Mouse (Mus musculus) stomach, postnatal 0 days (tissue): ENCODE measurements around the gene Rtn1. TPM values are rescaled to one million over a fixed set of nuclear protein-coding genes. Genes with fewer than 3 reads are reported as not detected.

ENCODE experiments used
- ATAC-seq: fragments of 200-750 bp; cut with Nextera tagmentation; 2 replicates; pipeline ENCODE4 v1.8.0; 2017; ENCODE audit not compliant: low FRiP score, low TSS enrichment
- DNase-seq: peaks from one replicate; pipeline ENCODE4 v3.0.0-alpha.2; 2016; ENCODE audit warnings: low spot score
- H3K27ac ChIP-seq: fragments of 300-500 bp; sonication (generic); replicated peaks from 2 replicates; pipeline ENCODE4 v1.5.1; 2014; ENCODE audit warnings: mild to moderate bottlenecking, control low read depth
- H3K27me3 ChIP-seq: fragments of 300-500 bp; sonication (generic); 2 replicates; pipeline ENCODE4 v1.6.1; 2014; ENCODE audit warnings: low read length; ENCODE audit not compliant: control insufficient read depth, insufficient read depth
- H3K36me3 ChIP-seq: fragments of 300-500 bp; sonication (generic); 2 replicates; pipeline ENCODE4 v1.6.1; 2014; ENCODE audit warnings: low read length, mixed read lengths; ENCODE audit not compliant: control insufficient read depth, insufficient read depth
- H3K4me1 ChIP-seq: fragments of 300-500 bp; sonication (generic); replicated peaks from 2 replicates; pipeline ENCODE4 v1.6.1; 2014; ENCODE audit warnings: antibody characterized with exemption; ENCODE audit not compliant: control insufficient read depth, insufficient read depth
- H3K4me2 ChIP-seq: fragments of 300-500 bp; sonication (generic); replicated peaks from 2 replicates; pipeline ENCODE4 v1.6.1; 2014; ENCODE audit warnings: low read depth, mild to moderate bottlenecking, control low read depth, moderate library complexity
- H3K4me3 ChIP-seq: fragments of 300-500 bp; sonication (generic); 2 replicates; pipeline ENCODE4 v1.5.1; 2014; ENCODE audit warnings: low read depth, low read length, control low read depth
- H3K9ac ChIP-seq: fragments of 300-500 bp; sonication (generic); 2 replicates; pipeline ENCODE4 v1.6.1; 2014; ENCODE audit warnings: mild to moderate bottlenecking, low read length, control low read depth, mixed read lengths
- H3K9me3 ChIP-seq: fragments of 300-500 bp; sonication (generic); 2 replicates; pipeline ENCODE4 v1.6.1; 2016; ENCODE audit warnings: low read length; ENCODE audit not compliant: control insufficient read depth
- CTCF ChIP-seq: IDR thresholded peaks from 2 replicates; pipeline ENCODE4 v1.5.1; 2016; ENCODE audit warnings: antibody characterized with exemption, low read depth, mild to moderate bottlenecking, moderate library complexity
- EP300 ChIP-seq: optimal IDR thresholded peaks from 2 replicates; pipeline ENCODE3; 2016; ENCODE audit warnings: antibody characterized with exemption
- WGBS: fragments of 180-500 bp; shearing (Covaris S2); extraction: QIAGEN DNeasy Blood & Tissue Kit; methylation state at CpG from one replicate; pipeline ENCODE4 v1.1.7; 2014; 5-methylcytosine and 5-hydroxymethylcytosine counted together
- polyA plus RNA-seq: library from polyadenylated mRNA; unstranded; fragments of >200 nt; fragmentation: Nextera tagmentation; extraction: Ambion mirVana; gene quantifications from 2 replicates; pipeline ENCODE4 v1.2.1, GENCODE M21; 2015

The Rtn1 gene
- polyA plus RNA-seq, 1 experiment from 2014 or later = 47.1 TPM

GRCm38 (mm10) chr12:72433241-72433865, 24.5 kb upstream of the Rtn1 start:
- H3K9me3 ChIP-seq = no peaks in the 10 kb centered on the region
- ATAC-seq (no peak), DNase-seq (no peak)
- TF ChIP-seq CTCF = no peak
- no peak for TF ChIP-seq EP300
- H3K4me1 ChIP-seq = no peaks in the 10 kb centered on the region
- no peak overlapping the region for H3K9ac ChIP-seq
- H3K36me3 ChIP-seq = no peaks in the 10 kb centered on the region
- WGBS = 60% methylated on average over 9 of the region's 9 CpGs
- no peak overlapping the region for H3K4me3 ChIP-seq
- no peak overlapping the region for H3K27ac ChIP-seq
- H3K27me3 ChIP-seq = no peaks in the 10 kb centered on the region
- H3K4me2 ChIP-seq = no peak overlapping the region

DNA sequence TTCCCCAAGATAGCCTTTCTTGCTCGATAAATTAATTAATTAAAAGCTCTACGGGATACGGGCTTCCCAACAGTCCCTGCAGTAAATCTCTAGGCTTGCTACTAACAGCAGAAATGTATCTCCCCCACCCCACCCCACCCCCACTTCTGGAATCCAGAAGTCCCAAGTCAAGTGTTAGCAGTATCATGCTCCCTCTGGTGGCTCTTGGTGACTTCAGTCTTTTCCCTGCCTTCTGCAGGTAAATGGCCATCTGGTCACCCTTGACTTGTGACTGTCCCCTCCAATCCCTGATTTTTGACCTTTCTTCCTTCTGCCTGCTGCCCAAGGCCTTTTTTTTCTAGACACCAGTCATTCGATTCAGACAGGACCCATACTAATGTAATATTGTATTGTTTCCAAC, 23.4 kb upstream of the Rtn1 start:
- Histone ChIP-seq H3K27me3 (no peaks in the 10 kb centered on the region), H3K4me3 (no peak overlapping the region), H3K4me1 (no peaks in the 10 kb centered on the region), H3K9me3 (no peaks in the 10 kb centered on the region), H3K27ac (no peak overlapping the region), H3K36me3 (no peaks in the 10 kb centered on the region), H3K9ac (no peak overlapping the region), H3K4me2 (no peak overlapping the region)
- ATAC-seq (no peak), DNase-seq (no peak)
- WGBS = 77% methylated on average over 4 of the region's 4 CpGs
- TF ChIP-seq CTCF (peak; percentile 40), EP300 (no peak)

DNA sequence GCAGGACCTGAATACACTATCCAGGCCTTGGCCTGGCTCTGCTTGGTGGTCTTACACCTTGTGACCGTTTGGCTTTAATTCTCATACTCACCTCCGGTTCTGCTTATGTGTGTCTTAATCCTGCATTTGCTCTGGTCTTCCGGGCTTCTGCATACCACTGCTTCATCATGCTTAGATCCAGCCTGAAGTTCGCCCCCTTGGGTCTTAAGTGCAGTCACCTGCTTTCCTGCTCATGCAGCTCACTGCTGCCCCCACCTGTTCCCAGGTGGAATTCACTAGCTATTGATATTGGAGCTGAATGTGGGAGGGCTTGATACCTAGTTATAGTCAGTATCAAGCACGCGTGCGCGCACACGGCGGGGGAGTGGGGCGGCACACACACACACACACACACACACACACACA, 18.9 kb upstream of the Rtn1 start:
- no peak overlapping the region for H3K4me3 ChIP-seq

GRCm38 (mm10) chr12:72422681-72423080, 13.8 kb upstream of the Rtn1 start:
- DNase-seq = peak; percentile 17
- no peak for ATAC-seq
- Histone ChIP-seq H3K27me3 (no peaks in the 10 kb centered on the region), H3K27ac (no peak overlapping the region), H3K9ac (no peak overlapping the region), H3K4me2 (no peak overlapping the region), H3K4me1 (no peaks in the 10 kb centered on the region), H3K9me3 (no peaks in the 10 kb centered on the region), H3K4me3 (no peak overlapping the region), H3K36me3 (no peaks in the 10 kb centered on the region)
- TF ChIP-seq CTCF (no peak), EP300 (no peak)
- 31% methylated on average over 4 of the region's 4 CpGs for WGBS

More for the DNA sequence above, 18.9 kb upstream of the Rtn1 start:
- Histone ChIP-seq H3K27me3 (no peaks in the 10 kb centered on the region), H3K9me3 (no peaks in the 10 kb centered on the region), H3K9ac (no peak overlapping the region), H3K27ac (no peak overlapping the region), H3K36me3 (no peaks in the 10 kb centered on the region), H3K4me2 (no peak overlapping the region), H3K4me1 (no peaks in the 10 kb centered on the region)
- DNase-seq (peak; percentile 77), ATAC-seq (peak; percentile 53; the same call in 1 of the 2 replicates)
- 16% methylated on average over 11 of the region's 11 CpGs for WGBS
- TF ChIP-seq EP300 (no peak), CTCF (peak; percentile 87)

DNA sequence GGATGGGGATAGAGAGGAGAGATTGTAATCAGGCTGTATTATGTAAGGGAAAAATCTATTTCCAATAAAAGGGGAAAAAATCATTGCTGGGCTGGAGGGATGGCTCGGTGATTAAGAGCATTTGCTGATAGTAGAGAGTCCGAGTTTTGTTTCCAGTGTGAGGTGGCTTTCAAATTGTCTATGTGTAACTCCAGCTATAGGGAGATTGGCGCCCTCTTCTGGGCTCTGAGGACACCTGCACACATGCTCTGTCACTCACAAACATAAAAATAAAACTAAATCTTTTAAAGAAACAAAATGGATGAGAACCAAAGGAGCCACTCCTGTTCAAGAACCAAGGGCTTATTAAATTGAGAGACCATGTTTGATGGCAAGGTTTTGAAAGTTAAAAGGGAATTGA, 8.9 kb upstream of the Rtn1 start:
- WGBS = 32% methylated on average over 3 of the region's 3 CpGs
- no peak for ATAC-seq
- Histone ChIP-seq H3K36me3 (no peaks in the 10 kb centered on the region), H3K9me3 (no peaks in the 10 kb centered on the region), H3K4me1 (no peaks in the 10 kb centered on the region), H3K27ac (no peak overlapping the region), H3K4me3 (no peak overlapping the region), H3K9ac (no peak overlapping the region), H3K27me3 (no peaks in the 10 kb centered on the region), H3K4me2 (no peak overlapping the region)
- no peak for DNase-seq
- TF ChIP-seq EP300 (no peak), CTCF (peak; percentile 63)

DNA sequence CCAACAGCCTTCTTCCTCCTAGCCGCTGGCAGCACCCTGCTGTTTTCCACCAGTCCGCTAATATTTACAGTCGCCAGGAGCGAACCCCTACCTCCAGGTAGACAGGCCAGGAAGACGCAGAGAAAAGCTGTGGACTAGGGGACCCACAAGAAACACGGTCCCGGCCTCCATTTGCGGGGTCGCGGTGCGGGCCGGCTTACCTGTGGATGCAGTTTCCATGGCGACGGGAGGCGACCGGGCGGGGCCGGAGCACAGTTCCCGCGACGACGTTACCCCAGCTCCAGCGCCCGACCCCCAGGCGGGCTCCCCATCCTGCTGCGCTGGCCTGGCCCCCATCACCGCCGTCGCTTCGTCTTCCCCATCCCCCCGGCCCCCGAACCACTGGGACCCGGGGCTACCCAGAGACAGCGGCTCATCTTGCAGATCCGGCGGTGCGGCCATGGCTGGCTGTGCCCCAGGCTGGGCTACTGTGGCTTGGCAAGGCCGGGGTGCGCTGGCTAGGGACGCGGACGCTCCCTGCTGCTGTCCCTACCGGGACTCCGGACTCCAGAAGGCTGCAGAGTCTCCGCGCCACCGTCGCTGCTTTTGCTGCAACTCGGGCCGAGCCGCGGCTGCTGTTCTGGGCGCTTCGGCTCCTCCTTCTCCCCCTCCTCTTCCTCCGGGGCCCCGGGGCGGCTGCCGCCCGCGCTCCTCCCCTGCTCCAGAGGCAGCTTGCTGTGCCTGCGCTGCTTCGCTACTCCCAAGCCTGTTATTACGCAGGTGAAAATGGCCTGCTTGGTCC, 553 bp downstream of the Rtn1 start:
- DNase-seq (peak; percentile 34), ATAC-seq (peak; percentile 60)
- Histone ChIP-seq H3K9ac (peak overlapping the region; percentile 43; the same call in 1 of the 2 replicates), H3K4me1 (no peaks in the 10 kb centered on the region), H3K4me3 (peak overlapping the region; percentile 54), H3K9me3 (no peaks in the 10 kb centered on the region), H3K27me3 (peaks cover 8% of the 10 kb centered on the region; the same call in 1 of the 2 replicates), H3K36me3 (no peaks in the 10 kb centered on the region), H3K27ac (no peak overlapping the region), H3K4me2 (peak overlapping the region; percentile 88)
- TF ChIP-seq CTCF (no peak), EP300 (no peak)
- 1% methylated on average over 58 of the region's 63 CpGs for WGBS
